Mouse (Mus musculus): ENCODE measurements around the gene Osbpl10. TPM values are rescaled to one million over a fixed set of nuclear protein-coding genes. Genes with fewer than 3 reads are reported as not detected.

Gene Osbpl10
- total RNA-seq, 2 experiments from 2014 or later = 17.2 to 17.9 TPM

Other genes with a start within 250 kb of the Osbpl10 start
- 10 to 100 TPM; 22.1 to 22.4 TPM for gene Cmtm6, start 247.5 kb upstream of the Osbpl10 start, total RNA-seq (2021)
- gene Cmtm7, start 196.7 kb upstream of the Osbpl10 start, total RNA-seq (2021) = 1 to 10 TPM; 3.5 to 4.5 TPM
- gene Cmtm8, start 134.4 kb upstream of the Osbpl10 start, total RNA-seq (2021) = 1 to 10 TPM; 2.4 to 2.7 TPM
- gene Gpd1l, start 44.6 kb upstream of the Osbpl10 start, total RNA-seq (2021) = 10 to 100 TPM; 76.8 to 81.3 TPM
- 10 to 100 TPM in 1 of 2 experiments, 1 to 10 TPM in 1; 3.9 to 27.5 TPM for gene Rps27rt, start 4.2 kb downstream of the Osbpl10 start, total RNA-seq (2021)